Mouse (Mus musculus): ENCODE results near the gene Hist1h4b. TPM values are rescaled to one million over a fixed set of nuclear protein-coding genes. Genes with fewer than 3 reads are reported as not detected.
"Not testable (repeated sequence)": the region's sequence is repeated elsewhere in the genome, so short reads cannot be mapped to it uniquely, and the experiment has no call there.

Gene Hist1h4b
- total RNA-seq, 2 experiments from 2014 or later: 13.3 to 23.6 TPM

DNA sequence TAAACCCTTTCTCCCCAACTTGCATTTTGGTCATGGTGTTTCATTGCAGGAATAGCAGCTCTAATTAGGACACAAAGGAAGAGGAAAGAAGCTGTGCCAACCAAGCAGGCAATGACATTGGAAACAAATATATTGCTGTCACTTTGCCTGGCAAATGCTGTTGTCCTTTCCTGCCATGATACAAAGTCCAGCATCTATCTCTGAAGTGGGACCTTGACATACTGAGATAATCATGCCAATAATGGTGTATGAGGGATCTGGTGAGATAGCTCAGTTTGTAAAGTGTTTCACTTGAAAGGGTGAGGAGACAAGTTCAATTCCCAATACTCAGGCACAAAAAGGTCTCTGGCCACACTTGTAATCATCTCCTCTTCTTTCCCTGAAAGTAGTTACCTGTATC lies 10.0 kb downstream of the Hist1h4b start:
- intact Hi-C loops (cut with DNase I): no loop called here
- DNase-seq (ENCODE audit: low spot score): no peak

DNA sequence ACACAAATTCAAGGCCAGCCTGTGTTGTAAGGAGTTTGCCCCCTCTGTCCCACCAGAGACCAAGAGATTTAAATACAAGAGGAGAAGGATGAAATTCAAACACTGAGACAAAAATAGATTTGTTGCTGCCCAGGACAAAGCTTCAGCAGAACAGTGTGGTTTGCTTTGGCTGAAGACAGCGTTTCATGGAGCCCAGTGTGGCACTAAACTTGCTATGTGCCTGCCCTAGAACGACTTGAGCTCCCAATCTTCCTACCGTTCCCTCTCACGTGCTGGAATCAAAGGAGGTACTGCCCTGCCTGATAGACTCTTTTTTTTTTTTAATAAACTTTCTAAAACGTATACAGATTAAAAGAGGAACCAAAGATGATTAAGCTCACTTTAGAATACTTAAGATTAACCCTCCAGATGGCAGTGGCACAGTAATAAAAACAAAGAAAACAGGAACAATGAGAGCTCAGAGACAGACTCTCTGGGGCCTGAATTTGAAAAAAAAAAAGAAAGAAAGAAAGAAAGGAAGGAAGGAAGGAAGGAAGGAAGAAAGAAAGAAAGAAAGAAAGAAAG lies 12.1 kb downstream of the Hist1h4b start:
- no peak for DNase-seq (ENCODE audit: low spot score)
- intact Hi-C loops (cut with DNase I): no loop called here

DNA sequence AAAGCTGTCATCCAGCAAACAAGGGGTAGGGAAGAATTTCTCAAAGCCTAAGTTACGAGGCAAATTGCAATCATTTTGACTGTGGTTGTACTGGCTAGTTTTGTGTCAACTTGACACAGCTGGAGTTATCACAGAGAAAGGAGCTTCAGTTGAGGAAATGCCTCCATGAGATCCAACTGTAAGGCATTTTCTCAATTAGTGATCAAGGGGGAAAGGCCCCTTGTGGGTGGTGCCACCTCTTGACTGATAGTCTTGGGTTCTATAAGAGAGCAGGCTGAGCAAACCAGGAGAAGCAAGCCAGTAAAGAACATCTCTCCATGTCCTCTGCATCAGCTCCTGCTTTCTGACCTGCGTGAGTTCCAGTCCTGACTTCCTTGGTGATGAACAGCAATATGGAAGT lies 12.8 kb downstream of the Hist1h4b start, which contains the start of gene Trim38:
Gene Trim38, plus strand, starts transcription at position 301 of the 400 bp plus-strand sequence.
- intact Hi-C loops (cut with DNase I); DNase-seq (ENCODE audit: low spot score): not testable (repeated sequence)

DNA sequence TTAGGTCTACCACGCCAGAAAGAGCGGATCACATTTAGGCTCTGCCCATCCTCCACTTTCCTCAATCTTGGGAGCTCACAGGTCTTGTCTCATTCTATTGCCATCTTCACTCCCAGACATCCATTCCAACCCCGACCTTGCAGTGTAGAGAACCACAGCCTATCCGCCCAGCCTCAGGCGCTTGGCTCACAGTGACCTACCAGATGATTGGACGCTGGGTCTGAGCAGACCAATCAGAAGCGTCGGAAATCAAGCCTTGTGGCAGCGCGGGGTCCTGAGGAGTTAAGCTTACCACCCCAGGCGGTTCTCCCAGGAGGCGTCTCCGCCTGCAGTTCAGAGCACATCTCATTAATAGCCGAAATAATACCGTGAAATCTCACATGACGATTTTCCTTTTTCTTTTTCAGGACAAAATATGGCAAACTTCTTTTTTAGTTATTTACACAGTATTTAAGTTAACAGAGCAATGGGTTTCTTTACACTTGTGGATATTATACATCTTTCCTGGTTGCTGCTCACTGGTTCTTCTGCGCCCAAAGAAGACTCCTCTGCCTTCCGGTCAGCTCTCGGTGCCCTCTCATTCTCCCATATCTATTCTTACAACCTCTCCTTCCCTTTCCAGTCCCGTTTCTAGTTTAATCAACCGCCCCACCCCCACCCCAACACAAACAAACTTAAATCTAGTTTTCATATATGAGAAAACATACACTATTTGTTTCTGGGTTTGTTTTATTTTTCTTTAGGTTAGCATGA lies 15.9 kb downstream of the Hist1h4b start:
- peak; percentile 14 for DNase-seq (ENCODE audit: low spot score)
- intact Hi-C loops (cut with DNase I): no loop called here

DNA sequence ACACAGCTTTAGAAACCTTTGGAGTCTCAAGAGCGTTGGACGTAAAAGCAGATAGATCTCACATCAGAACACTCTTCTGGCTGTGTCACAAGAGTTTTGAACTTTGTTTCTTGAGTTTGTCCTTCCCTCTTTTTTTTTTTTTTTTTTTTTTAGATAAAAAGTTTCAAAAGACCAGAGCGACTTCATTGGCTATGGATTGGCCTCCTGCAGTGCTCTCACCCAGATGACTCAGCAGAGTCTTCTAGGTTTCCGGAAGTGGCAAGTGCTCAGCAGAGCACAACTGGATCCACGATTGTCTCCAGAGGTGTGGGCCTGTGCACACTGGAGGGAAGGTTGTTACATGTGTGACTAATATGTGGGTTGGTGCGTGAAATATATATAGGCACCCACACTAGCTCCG lies 21.5 kb downstream of the Hist1h4b start:
- intact Hi-C loops (cut with DNase I): no loop called here
- DNase-seq (ENCODE audit: low spot score): no peak

DNA sequence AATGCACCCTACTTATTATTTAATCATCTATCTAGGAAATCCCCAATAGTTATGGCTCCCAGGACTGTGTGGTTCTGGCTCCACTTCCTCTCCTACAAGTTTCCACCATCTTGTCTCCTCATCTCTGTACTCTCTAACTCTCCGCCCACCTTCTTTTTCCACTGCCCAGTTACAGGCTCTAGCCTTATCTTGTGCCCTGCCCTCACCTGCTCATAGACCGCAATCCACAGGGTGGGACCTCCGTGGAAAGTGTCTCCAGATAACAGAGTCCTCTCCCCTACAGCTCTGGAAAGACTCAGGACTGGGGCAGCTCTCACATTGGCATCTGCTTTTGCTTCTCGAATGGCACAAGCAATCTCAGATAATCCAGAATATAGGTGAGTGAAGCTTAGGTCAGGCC lies 22.2 kb downstream of the Hist1h4b start:
- DNase-seq (ENCODE audit: low spot score): no peak
- intact Hi-C loops (cut with DNase I): no loop called here

DNA sequence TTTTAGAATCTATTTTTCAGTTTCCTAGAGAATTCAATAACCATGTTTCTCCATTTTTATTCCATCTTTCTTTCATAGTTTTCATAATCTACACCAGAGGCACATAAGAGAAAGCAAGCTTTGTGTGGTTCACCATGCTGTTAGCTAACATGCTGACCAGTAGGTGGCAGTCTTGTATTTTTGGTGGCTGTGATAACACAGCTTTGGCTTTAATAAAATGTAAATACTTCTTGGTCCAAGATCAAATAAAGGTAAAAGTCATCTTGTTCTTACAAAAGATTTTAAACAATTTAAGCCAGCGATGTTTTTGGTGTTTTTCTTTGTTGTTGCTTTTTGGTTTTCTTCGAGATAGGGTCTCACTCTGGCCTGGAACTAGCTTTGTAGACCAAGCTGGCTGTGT lies 35.7 kb downstream of the Hist1h4b start:
- no peak for DNase-seq (ENCODE audit: low spot score)
- intact Hi-C loops (cut with DNase I): loop anchor here (2.0 to 5.0 kb wide), 3 partner anchors 95 to 504 kb away; partner anchors contain the start of gene Carmil1

DNA sequence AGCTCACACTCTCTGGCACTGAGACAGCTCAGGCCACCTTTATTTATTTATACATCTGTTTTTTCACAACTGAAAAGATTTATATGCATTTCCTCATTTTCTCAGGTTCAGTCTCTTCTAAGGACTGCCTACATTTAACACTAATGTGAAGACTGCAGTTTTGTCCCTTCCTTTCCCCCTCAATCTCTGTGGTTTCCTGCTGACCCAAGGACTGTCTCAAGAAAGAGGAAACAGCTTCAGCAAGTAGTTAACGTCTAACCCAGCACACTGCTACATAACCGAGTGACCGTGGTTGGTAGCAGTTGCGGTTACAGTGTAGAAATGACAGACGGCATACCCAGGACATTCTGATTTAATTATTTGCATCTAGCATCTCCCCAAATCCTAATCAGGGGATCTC lies 42.6 kb downstream of the Hist1h4b start:
- no peak for DNase-seq (ENCODE audit: low spot score)
- intact Hi-C loops (cut with DNase I): no loop called here

DNA sequence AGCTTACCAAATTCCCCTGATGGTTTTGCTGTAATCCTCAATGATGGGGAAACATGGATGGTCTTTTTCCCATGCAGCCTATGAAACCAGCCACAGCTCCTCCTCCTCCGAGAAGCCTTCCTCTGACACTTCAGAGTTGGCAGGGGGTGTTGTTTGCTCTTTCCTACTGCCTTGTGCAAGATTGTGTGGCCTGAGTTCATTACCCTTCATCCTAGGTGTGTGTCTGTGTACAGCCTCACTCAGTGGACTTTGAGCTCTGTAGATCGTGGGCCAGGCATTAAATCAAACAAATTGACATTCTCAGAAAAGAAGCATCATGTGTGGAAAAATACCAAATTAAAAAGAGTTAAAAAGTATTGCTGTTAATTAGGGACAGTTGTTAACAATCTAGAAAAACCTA lies 47.7 kb downstream of the Hist1h4b start:
- intact Hi-C loops (cut with DNase I): no loop called here

DNA sequence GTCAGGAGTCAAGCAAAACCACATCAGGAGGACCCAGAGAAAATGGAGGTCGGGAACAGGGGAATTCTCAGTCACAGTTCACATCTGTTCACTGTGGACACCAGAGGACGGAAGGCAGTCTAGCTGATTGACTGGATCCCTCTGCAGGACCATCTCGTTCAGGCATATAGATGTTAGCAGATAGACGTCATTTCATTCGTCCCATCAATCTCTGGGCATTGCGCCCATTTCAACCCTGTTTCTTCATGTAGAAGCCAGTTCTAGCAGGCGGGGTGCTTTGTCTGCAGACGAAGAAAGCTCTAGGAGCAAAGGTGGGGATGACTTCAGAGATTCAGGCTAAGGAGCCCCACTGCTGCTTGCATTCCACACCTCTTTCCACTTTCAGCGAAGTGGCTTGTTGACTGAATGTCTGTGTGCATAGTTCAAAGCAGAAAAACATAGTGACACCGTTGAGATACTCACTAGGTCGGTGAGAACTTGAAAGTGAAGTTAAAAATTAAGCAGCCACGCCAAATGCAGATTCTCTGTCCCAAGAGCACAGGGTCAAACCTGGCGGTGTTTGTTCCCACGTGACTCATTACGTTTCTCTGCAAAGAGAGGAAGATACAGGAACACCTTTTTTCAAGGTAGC lies 49.7 kb downstream of the Hist1h4b start, which contains the start of gene Slc17a2:
Gene Slc17a2, plus strand, starts transcription at position 572 of the 631 bp plus-strand sequence.
- no peak for DNase-seq (ENCODE audit: low spot score)
- intact Hi-C loops (cut with DNase I): no loop called here

More for the DNA sequence above, 47.7 kb downstream of the Hist1h4b start:
- DNase-seq (ENCODE audit: low spot score): no peak

Small RNA genes within 50 kb of the gene (microRNA-seq; reads per million reads assigned to microRNA genes)
- gene Gm44314 (not detected), gene Gm44484 (not detected)

Other genes starting within 250 kb of the Hist1h4b start
- 100 to 1,000 TPM; 272 to 334 TPM for gene Hist1h4h, start 226.0 kb upstream of the Hist1h4b start, total RNA-seq (2021)
- gene Hist1h2af, start 223.1 kb upstream of the Hist1h4b start, total RNA-seq (2021): 10 to 100 TPM; 13.7 to 25.9 TPM
- gene Hist1h3g, start 221.6 kb upstream of the Hist1h4b start, total RNA-seq (2021): 1 to 10 TPM; 3.4 to 4.1 TPM
- gene Hist1h2bh, start 213.6 kb upstream of the Hist1h4b start, total RNA-seq (2021): 1 to 10 TPM; 1.4 to 1.9 TPM
- gene Hist1h3f, start 213.0 kb upstream of the Hist1h4b start, total RNA-seq (2021): 10 to 100 TPM in 1 of 2 experiments, 1 to 10 TPM in 1; 6.4 to 10.6 TPM
- gene Hist1h4f, start 205.4 kb upstream of the Hist1h4b start, total RNA-seq (2021): 10 to 100 TPM; 33.0 to 46.9 TPM
- gene Hist1h1d, start 203.8 kb upstream of the Hist1h4b start, total RNA-seq (2021): 1 to 10 TPM; 1.8 to 2.5 TPM
- gene Hist1h3e, start 194.6 kb upstream of the Hist1h4b start, total RNA-seq (2021): 10 to 100 TPM; 15.4 to 27.3 TPM
- 1 to 10 TPM; 3.4 to 4.1 TPM for gene Hist1h2ae, start 185.8 kb upstream of the Hist1h4b start, total RNA-seq (2021)
- gene Hist1h2bg, start 185.6 kb upstream of the Hist1h4b start, total RNA-seq (2021): 10 to 100 TPM; 28.4 to 48.1 TPM
- gene Hist1h2bf, start 182.8 kb upstream of the Hist1h4b start, total RNA-seq (2021): 10 to 100 TPM; 16.8 to 17.6 TPM
- gene Hist1h2ad, start 182.6 kb upstream of the Hist1h4b start, total RNA-seq (2021): 1 to 10 TPM; 2.4 to 4.8 TPM
- gene Hist1h3d, start 181.2 kb upstream of the Hist1h4b start, total RNA-seq (2021): 1 to 10 TPM; 3.4 to 3.6 TPM
- 10 to 100 TPM; 54.4 to 63.1 TPM for gene Hist1h4d, start 175.4 kb upstream of the Hist1h4b start, total RNA-seq (2021)
- gene Hist1h2be, start 135.9 kb upstream of the Hist1h4b start, total RNA-seq (2021): 10 to 100 TPM; 10.5 to 10.7 TPM
- 10 to 100 TPM; 35.6 to 42.0 TPM for gene Hist1h1e, start 134.5 kb upstream of the Hist1h4b start, total RNA-seq (2021)
- 1 to 10 TPM; 1.5 to 1.9 TPM for gene Hist1h2ac, start 73.1 kb upstream of the Hist1h4b start, total RNA-seq (2021)
- gene Hist1h2bc, start 72.8 kb upstream of the Hist1h4b start, total RNA-seq (2021): 10 to 100 TPM; 73.7 to 74.9 TPM
- gene Hist1h1t, start 61.2 kb upstream of the Hist1h4b start, total RNA-seq (2021): not detected
- gene Hist1h4c, start 58.6 kb upstream of the Hist1h4b start, total RNA-seq (2021): 10 to 100 TPM; 42.4 to 60.8 TPM
- 10 to 100 TPM; 48.9 to 50.3 TPM for gene Hfe, start 46.2 kb upstream of the Hist1h4b start, total RNA-seq (2021)
- gene Hist1h1c, start 18.2 kb upstream of the Hist1h4b start, total RNA-seq (2021): 100 to 1,000 TPM; 134 to 160 TPM
- 1 to 10 TPM; 3.2 to 9.1 TPM for gene Hist1h3c, start 11.4 kb upstream of the Hist1h4b start, total RNA-seq (2021)
- gene Hist1h2bb, start 10.3 kb upstream of the Hist1h4b start, total RNA-seq (2021): 10 to 100 TPM in 1 of 2 experiments, 1 to 10 TPM in 1; 9.6 to 11.4 TPM
- 10 to 100 TPM; 12.7 to 17.0 TPM for gene Hist1h2ab, start 5.9 kb upstream of the Hist1h4b start, total RNA-seq (2021)
- gene Hist1h3b, start 4.7 kb upstream of the Hist1h4b start, total RNA-seq (2021): 10 to 100 TPM; 19.3 to 26.5 TPM
- 10 to 100 TPM; 12.6 to 15.8 TPM for gene Hist1h4a, start 4.2 kb downstream of the Hist1h4b start, total RNA-seq (2021)
- gene Hist1h3a, start 5.4 kb downstream of the Hist1h4b start, total RNA-seq (2021): 10 to 100 TPM; 15.8 to 18.0 TPM
- 1 to 10 TPM; 5.4 to 9.2 TPM for gene Hist1h1a, start 6.7 kb downstream of the Hist1h4b start, total RNA-seq (2021)
- gene Trim38, start 12.9 kb downstream of the Hist1h4b start, total RNA-seq (2021): not detected
- not detected for gene Slc17a2, start 50.0 kb downstream of the Hist1h4b start, total RNA-seq (2021)
- not detected for gene Slc17a3, start 82.4 kb downstream of the Hist1h4b start, total RNA-seq (2021)
- not detected for gene Slc17a1, start 110.7 kb downstream of the Hist1h4b start, total RNA-seq (2021)
- gene Slc17a4, start 158.0 kb downstream of the Hist1h4b start, total RNA-seq (2021): not detected
- gene Hist1h2ba, start 177.1 kb downstream of the Hist1h4b start, total RNA-seq (2021): not detected
- gene Hist1h2aa, start 177.4 kb downstream of the Hist1h4b start, total RNA-seq (2021): not detected
- not detected for gene Scgn, start 234.2 kb downstream of the Hist1h4b start, total RNA-seq (2021)